8 mouse cellular contexts compared by ENCODE assay signal in the genomic region with DNA sequence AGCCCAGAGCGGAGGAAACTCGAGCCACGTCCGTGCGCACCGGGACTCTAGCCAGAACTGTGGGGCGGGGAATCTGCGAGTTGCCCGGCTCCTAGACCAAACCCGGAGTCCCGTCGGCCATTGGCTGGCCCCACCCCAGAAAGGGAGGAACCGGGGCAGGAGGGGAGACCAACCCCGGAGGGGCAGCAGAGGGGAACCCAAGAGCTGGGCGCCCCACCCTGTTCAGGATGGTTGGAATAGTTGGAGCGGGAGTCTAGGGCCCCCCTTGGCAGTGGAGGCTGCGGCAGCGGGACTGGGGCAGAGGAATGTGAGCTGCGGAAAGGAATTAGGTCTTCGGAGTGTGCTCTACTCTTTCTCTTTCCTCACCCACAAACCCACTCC. TPM values are rescaled to one million over a fixed set of nuclear protein-coding genes. Genes with fewer than 3 reads are reported as not detected.
DNase-seq lines count a peak whose midpoint lies in the region; ATAC-seq and TF ChIP-seq lines count a peak whose summit lies in the region.

TSS of gene Cavin1 (minus strand) at position 331 of the 381 bp plus-strand sequence.

- no peak within 1 kb of the TSS for H3K27ac ChIP-seq in neural tube, embryonic 11.5 days (ENCODE audit: low read depth, low read length)
- peak within 1 kb of the TSS; percentile 79 for H3K27ac ChIP-seq in limb, embryonic 14.5 days (replicated peaks; ENCODE audit: low read depth, low read length)
- H3K27ac ChIP-seq in midbrain, embryonic 13.5 days = no peak within 1 kb of the TSS
- H3K27ac ChIP-seq in stomach, embryonic 16.5 days (ENCODE audit: low read length) = peak within 1 kb of the TSS; percentile 97

- peak; percentile 52 for DNase-seq in neural tube, embryonic 11.5 days (ENCODE audit: low spot score)
- no peak for DNase-seq in neural tube, embryonic 10.5 days (ENCODE audit: extremely low spot score, low spot score)
- peak; percentile 58 for DNase-seq in embryo, embryonic 9.5 days (ENCODE audit: extremely low spot score)
- DNase-seq in heart, adult 18-20 months = peak; percentile 99 to 100
- DNase-seq in kidney, adult 18-20 months = peak; percentile 94
- DNase-seq in limb, embryonic 14.5 days (ENCODE audit: low spot score) = peak; percentile 93

- peak within 1 kb of the TSS; percentile 26; the same call in 1 of the 2 replicates for H3K9ac ChIP-seq in neural tube, embryonic 11.5 days (ENCODE audit: low read length)
- H3K9ac ChIP-seq in limb, embryonic 14.5 days (ENCODE audit: low read depth, low read length, severe bottlenecking) = peak within 1 kb of the TSS; percentile 71
- peak within 1 kb of the TSS; percentile 36; the same call in 1 of the 2 replicates for H3K9ac ChIP-seq in midbrain, embryonic 13.5 days (replicated peaks)
- H3K9ac ChIP-seq in stomach, embryonic 16.5 days (ENCODE audit: low read length) = peak within 1 kb of the TSS; percentile 90

- peaks cover 44% of the 10 kb centered on the region for H3K27me3 ChIP-seq in neural tube, embryonic 11.5 days (ENCODE audit: control insufficient read depth, insufficient read depth, low read length)
- peaks cover 4% of the 10 kb centered on the region for H3K27me3 ChIP-seq in limb, embryonic 14.5 days (ENCODE audit: control insufficient read depth, insufficient read depth, low read length)
- peaks cover 87% of the 10 kb centered on the region for H3K27me3 ChIP-seq in midbrain, embryonic 13.5 days
- 0 out of 2 replicates have a peak, but pooled peaks cover 4% of the 10 kb centered on the region for H3K27me3 ChIP-seq in stomach, embryonic 16.5 days (ENCODE audit: control insufficient read depth, insufficient read depth, low read length)

- H3K36me3 ChIP-seq in neural tube, embryonic 11.5 days (ENCODE audit: control insufficient read depth, insufficient read depth, low read length) = no peaks in the 10 kb centered on the region
- H3K36me3 ChIP-seq in limb, embryonic 14.5 days (ENCODE audit: control insufficient read depth, insufficient read depth, low read length) = peaks cover 3% of the 10 kb centered on the region; the same call in 1 of the 2 replicates
- no peaks in the 10 kb centered on the region for H3K36me3 ChIP-seq in midbrain, embryonic 13.5 days
- no peaks in the 10 kb centered on the region for H3K36me3 ChIP-seq in stomach, embryonic 16.5 days (ENCODE audit: control insufficient read depth, insufficient read depth, low read length)

- ATAC-seq in neural tube, embryonic 11.5 days (ENCODE audit: insufficient read depth, low FRiP score, low TSS enrichment) = no peak
- peak; percentile 92 for ATAC-seq in limb, embryonic 14.5 days (ENCODE audit: low FRiP score, low read depth)
- ATAC-seq in midbrain, embryonic 13.5 days = 0 out of 2 replicates have a peak, but pooled peaks have one; percentile 37
- peak; percentile 93 for ATAC-seq in stomach, embryonic 16.5 days (ENCODE audit: insufficient read depth, low FRiP score)

- peaks cover 6% of the 10 kb centered on the region; the same call in 1 of the 2 replicates for H3K4me1 ChIP-seq in neural tube, embryonic 11.5 days (ENCODE audit: control insufficient read depth, insufficient read depth, low read length)
- H3K4me1 ChIP-seq in limb, embryonic 14.5 days (ENCODE audit: control insufficient read depth, insufficient read depth, low read length) = peaks cover 14% of the 10 kb centered on the region
- H3K4me1 ChIP-seq in midbrain, embryonic 13.5 days (replicated peaks) = peaks cover 14% of the 10 kb centered on the region
- H3K4me1 ChIP-seq in stomach, embryonic 16.5 days (ENCODE audit: control insufficient read depth, insufficient read depth, low read length) = peaks cover 46% of the 10 kb centered on the region

- peak within 1 kb of the TSS; percentile 44 for H3K4me2 ChIP-seq in neural tube, embryonic 11.5 days (ENCODE audit: low read depth)
- peak within 1 kb of the TSS; percentile 87 for H3K4me2 ChIP-seq in limb, embryonic 14.5 days (replicated peaks; ENCODE audit: low read depth, low read length, severe bottlenecking)
- H3K4me2 ChIP-seq in midbrain, embryonic 13.5 days (replicated peaks) = peak within 1 kb of the TSS; percentile 49
- peak within 1 kb of the TSS; percentile 73 for H3K4me2 ChIP-seq in stomach, embryonic 16.5 days (ENCODE audit: low read depth, low read length)

- 1% methylated on average over 20 of the region's 20 CpGs for WGBS in neural tube, embryonic 11.5 days
- under 1% methylated on average over 20 of the region's 20 CpGs for WGBS in limb, embryonic 14.5 days
- WGBS in midbrain, embryonic 13.5 days = 2% methylated on average over 20 of the region's 20 CpGs
- WGBS in stomach, embryonic 16.5 days = under 1% methylated on average over 20 of the region's 20 CpGs

- TF ChIP-seq POLR2A in limb, embryonic 14.5 days (IDR thresholded peaks at IDR 0.05; ENCODE audit: borderline replicate concordance, extremely low read depth, insufficient read depth, insufficient read length) = peak; percentile 77; the same call in 1 of the 2 replicates

- H3K9me3 ChIP-seq in neural tube, embryonic 11.5 days (ENCODE audit: control insufficient read depth, low read length) = no peaks in the 10 kb centered on the region
- H3K9me3 ChIP-seq in limb, embryonic 14.5 days (ENCODE audit: control insufficient read depth, low read length) = no peaks in the 10 kb centered on the region
- no peaks in the 10 kb centered on the region for H3K9me3 ChIP-seq in midbrain, embryonic 13.5 days
- H3K9me3 ChIP-seq in stomach, embryonic 16.5 days (replicated peaks; ENCODE audit: control insufficient read depth, low read length) = no peaks in the 10 kb centered on the region

- H3K4me3 ChIP-seq in neural tube, embryonic 11.5 days (ENCODE audit: low read depth, low read length) = peak within 1 kb of the TSS; percentile 34
- H3K4me3 ChIP-seq in limb, embryonic 14.5 days (replicated peaks; ENCODE audit: low read length) = peak within 1 kb of the TSS; percentile 75
- H3K4me3 ChIP-seq in midbrain, embryonic 13.5 days (replicated peaks) = peak within 1 kb of the TSS; percentile 34
- H3K4me3 ChIP-seq in stomach, embryonic 16.5 days (replicated peaks; ENCODE audit: low read length) = peak within 1 kb of the TSS; percentile 91

RNA-seq across cellular contexts. Expression of gene Cavin1, which starts in this region (rescaled TPM):
- 11.4 and 12.3 TPM in 2 replicates for polyA plus RNA-seq in neural tube, embryonic 11.5 days (2014; fragmentation: Nextera tagmentation; extraction: Ambion mirVana)
- total RNA-seq in heart, adult 18-20 months (2021) = 100 to 1,000 TPM; 192 to 214 TPM
- polyA plus RNA-seq in limb, embryonic 14.5 days (2012; rRNA removed) = 81.3 and 96.8 TPM in 2 replicates
- 128 and 135 TPM in 2 replicates for polyA plus RNA-seq in limb, embryonic 14.5 days (2014; fragmentation: Nextera tagmentation; extraction: Ambion mirVana)
- 28.3 and 30.4 TPM in 2 replicates for polyA plus RNA-seq in midbrain, embryonic 13.5 days (2015; fragmentation: Nextera tagmentation; extraction: Ambion mirVana)
- 381 and 403 TPM in 2 replicates for polyA plus RNA-seq in stomach, embryonic 16.5 days (2015; fragmentation: Nextera tagmentation; extraction: Ambion mirVana)

Comparison
In these comparisons a context has a peak if more than half of its experiments do, and no peak if none do; other contexts are left out.
1. H3K27ac ChIP-seq: peak in limb, embryonic 14.5 days (single experiment) and stomach, embryonic 16.5 days (single experiment); none in neural tube, embryonic 11.5 days (single experiment) and midbrain, embryonic 13.5 days (single experiment).
2. H3K4me3 ChIP-seq: peak in every context shown above with its lines; median percentile 91 in stomach, embryonic 16.5 days; 75 in limb, embryonic 14.5 days; 34 in neural tube, embryonic 11.5 days; 34 in midbrain, embryonic 13.5 days.
3. H3K9ac ChIP-seq: peak in every context shown above with its lines; median percentile 90 in stomach, embryonic 16.5 days; 71 in limb, embryonic 14.5 days; 36 in midbrain, embryonic 13.5 days; 26 in neural tube, embryonic 11.5 days.
4. Peak in every context shown above with its lines, with median percentiles within 50 percentile points of each other: H3K4me2 ChIP-seq.